12 mouse cellular contexts compared by ENCODE assay signal in the genomic region with DNA sequence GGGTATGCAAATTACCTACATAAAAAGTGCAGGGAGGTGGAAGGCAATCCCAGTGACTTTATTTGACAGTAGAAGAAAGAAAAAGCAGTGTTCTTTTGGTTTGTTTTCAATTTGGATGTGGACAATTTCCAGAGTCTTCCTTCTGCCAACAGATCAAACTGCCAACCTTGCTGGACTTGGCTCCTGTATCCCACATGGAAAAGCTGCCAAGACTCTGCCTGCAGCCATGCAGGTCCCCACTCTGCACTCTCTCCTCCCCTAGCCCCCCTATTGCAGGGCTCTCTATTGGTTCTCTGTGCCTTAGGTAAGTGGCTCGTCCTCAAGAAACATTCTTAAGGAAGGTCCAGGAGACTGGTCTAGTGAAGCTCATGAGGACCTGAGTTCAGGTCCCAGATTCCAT.
DNase-seq lines count a peak whose midpoint lies in the region; ATAC-seq lines count a peak whose summit lies in the region.
"Had no signal": no experiment of that assay in that cellular context is flagged by ENCODE, and none has a peak within 500 bp of the region (broad histone marks: within the 10 kb centered on the region; RNA-seq: fewer than 3 reads in every experiment).

No protein-coding gene starts in this region.

- peak overlapping the region; percentile 50 for H3K27ac ChIP-seq in forebrain, embryonic 15.5 days (replicated peaks)
- H3K27ac ChIP-seq in forebrain, embryonic 10.5 days, result no peak overlapping the region
- H3K27ac ChIP-seq in kidney, embryonic 14.5 days (ENCODE audit: low read depth, low read length), result no peak overlapping the region
- H3K27ac ChIP-seq: limb, embryonic 15.5 days; macrophage; stomach, postnatal 0 days had no signal

- H3K36me3 ChIP-seq in forebrain, embryonic 15.5 days, result no peaks in the 10 kb centered on the region
- no peaks in the 10 kb centered on the region for H3K36me3 ChIP-seq in forebrain, embryonic 10.5 days (replicated peaks)
- no peaks in the 10 kb centered on the region for H3K36me3 ChIP-seq in kidney, embryonic 14.5 days (ENCODE audit: control insufficient read depth, insufficient read depth, low read length)
- H3K36me3 ChIP-seq: limb, embryonic 15.5 days had no signal

- H3K4me2 ChIP-seq in forebrain, embryonic 15.5 days (replicated peaks), result no peak overlapping the region
- no peak overlapping the region for H3K4me2 ChIP-seq in kidney, embryonic 14.5 days (replicated peaks; ENCODE audit: low read depth, low read length)
- H3K4me2 ChIP-seq: limb, embryonic 15.5 days had no signal

- peaks cover 9% of the 10 kb centered on the region for H3K4me1 ChIP-seq in forebrain, embryonic 15.5 days
- H3K4me1 ChIP-seq in forebrain, embryonic 10.5 days, result no peaks in the 10 kb centered on the region
- no peaks in the 10 kb centered on the region for H3K4me1 ChIP-seq in kidney, embryonic 14.5 days (ENCODE audit: control insufficient read depth, insufficient read depth, low read length)
- H3K4me1 ChIP-seq: limb, embryonic 15.5 days had no signal

- H3K4me3 ChIP-seq in forebrain, embryonic 15.5 days, result no peak overlapping the region
- no peak overlapping the region for H3K4me3 ChIP-seq in forebrain, embryonic 10.5 days
- H3K4me3 ChIP-seq in kidney, embryonic 14.5 days (ENCODE audit: low read length), result no peak overlapping the region
- H3K4me3 ChIP-seq: limb, embryonic 15.5 days had no signal

- WGBS in forebrain, embryonic 15.5 days, result 39% methylated on average over 1 of the region's 1 CpGs
- 66% methylated on average over 1 of the region's 1 CpGs for WGBS in forebrain, embryonic 10.5 days
- 69% methylated on average over 1 of the region's 1 CpGs for WGBS in kidney, embryonic 14.5 days

- peak; percentile 81 for ATAC-seq in forebrain, embryonic 15.5 days (replicated peaks)
- ATAC-seq in kidney, embryonic 14.5 days (ENCODE audit: low FRiP score, low TSS enrichment), result no peak
- no peak for ATAC-seq in megakaryocyte-erythroid progenitor cell, adult 5-6 weeks (replicated peaks; ENCODE audit: low FRiP score, low TSS enrichment, poor library complexity, severe bottlenecking)
- ATAC-seq: Patski had no signal

- DNase-seq in forebrain, embryonic 10.5 days (ENCODE audit: extremely low spot score, low spot score), result no peak
- peak; percentile 1 to 2 for DNase-seq in kidney, postnatal 36 days
- DNase-seq in Muller cell, postnatal 12 days (ENCODE audit: inconsistent ontology term), result peak; percentile 41
- peak; percentile 84 to 86 for DNase-seq in cerebellum, adult 18-20 months
- no peak for DNase-seq in lung, postnatal 36 days

- H3K9ac ChIP-seq in forebrain, embryonic 15.5 days (replicated peaks), result no peak overlapping the region
- H3K9ac ChIP-seq in kidney, embryonic 14.5 days (ENCODE audit: low read depth, low read length), result no peak overlapping the region
- H3K9ac ChIP-seq: limb, embryonic 15.5 days had no signal

- H3K9me3 ChIP-seq in forebrain, embryonic 15.5 days, result no peaks in the 10 kb centered on the region
- H3K9me3 ChIP-seq in forebrain, embryonic 10.5 days, result no peaks in the 10 kb centered on the region
- no peaks in the 10 kb centered on the region for H3K9me3 ChIP-seq in kidney, embryonic 14.5 days (ENCODE audit: control insufficient read depth, low read length)
- H3K9me3 ChIP-seq: limb, embryonic 15.5 days had no signal

- no peaks in the 10 kb centered on the region for H3K27me3 ChIP-seq in forebrain, embryonic 15.5 days
- no peaks in the 10 kb centered on the region for H3K27me3 ChIP-seq in forebrain, embryonic 10.5 days (ENCODE audit: poor library complexity, severe bottlenecking)
- H3K27me3 ChIP-seq in kidney, embryonic 14.5 days (ENCODE audit: control insufficient read depth, insufficient read depth, low read length), result no peaks in the 10 kb centered on the region
- H3K27me3 ChIP-seq: limb, embryonic 15.5 days; Patski had no signal

Comparison
In these comparisons a context has a peak if more than half of its experiments do, and no peak if none do; other contexts are left out.
1. DNase-seq: peak in kidney, postnatal 36 days (2 of 2), Muller cell, postnatal 12 days (single experiment) and cerebellum, adult 18-20 months (2 of 2); none in forebrain, embryonic 10.5 days (single experiment) and lung, postnatal 36 days (single experiment).